Mouse (Mus musculus) effector memory CD4-positive, alpha-beta T cell, adult 5 months (primary cell): ENCODE results near the gene Gm20883. TPM values are rescaled to one million over a fixed set of nuclear protein-coding genes. Genes with fewer than 3 reads are reported as not detected.

Experiments
- polyA plus RNA-seq: library from polyadenylated mRNA; unstranded; fragments of 100-300 nt; shearing (Covaris generic); gene quantifications from one replicate; pipeline ENCODE4 v1.2.1, GENCODE M21; 2017

Gm20883 gene
- not detected for polyA plus RNA-seq

DNA sequence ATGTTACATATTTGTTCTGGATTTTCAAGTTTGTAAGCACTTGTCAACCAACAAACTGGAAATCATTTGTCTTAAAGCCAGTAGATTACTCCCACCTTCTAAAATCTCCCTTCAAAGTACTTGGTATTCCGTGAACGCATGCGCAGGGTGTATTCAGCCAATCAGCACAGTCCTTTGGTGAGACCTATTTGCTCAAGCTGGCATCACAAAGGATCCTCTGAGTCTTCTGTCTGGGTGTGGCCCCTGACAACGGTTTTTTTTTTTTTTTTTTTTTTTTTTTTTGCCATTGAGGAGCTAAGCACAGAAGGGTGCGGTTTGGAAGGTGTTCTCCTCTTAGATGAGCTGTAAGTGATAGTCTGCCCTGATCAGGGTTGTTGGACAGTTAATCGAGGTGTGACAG is at the start of gene Gm20883:
Gene Gm20883 (plus strand): TSS at position 301 of the 400 bp plus-strand sequence.

